Mouse (Mus musculus): ENCODE data around the gene Mroh2a.

The Mroh2a gene

GRCm38 (mm10) chr1:88296171-88296920, 69.6 kb downstream of the Mroh2a start:
- WGBS: 76% methylated on average over 4 of the region's 4 CpGs

- WGBS: 68% methylated on average over 7 of the region's 7 CpGs
These were observed 70.9 kb downstream of the Mroh2a start for GRCm38 (mm10) chr1:88297480-88298258.

- WGBS: 61% methylated on average over 4 of the region's 4 CpGs
These were observed 72.1 kb downstream of the Mroh2a start for GRCm38 (mm10) chr1:88298686-88299528.

GRCm38 (mm10) chr1:88299529-88299945, 72.8 kb downstream of the Mroh2a start:
- 83% methylated on average over 2 of the region's 2 CpGs for WGBS

- WGBS: 42% methylated on average over 5 of the region's 5 CpGs
These were observed 73.7 kb downstream of the Mroh2a start for GRCm38 (mm10) chr1:88300301-88301050.

- 71% methylated on average over 9 of the region's 9 CpGs for WGBS
These were observed 74.6 kb downstream of the Mroh2a start for GRCm38 (mm10) chr1:88301121-88302014.

GRCm38 (mm10) chr1:88302057-88302740, 75.4 kb downstream of the Mroh2a start:
- WGBS: 66% methylated on average over 14 of the region's 14 CpGs

GRCm38 (mm10) chr1:88303762-88304161, 77.0 kb downstream of the Mroh2a start:
- 60% methylated on average over 6 of the region's 6 CpGs for WGBS

- 57% methylated on average over 8 of the region's 8 CpGs for WGBS
These were observed 77.6 kb downstream of the Mroh2a start for GRCm38 (mm10) chr1:88304261-88304985.

GRCm38 (mm10) chr1:88305018-88305795, 78.4 kb downstream of the Mroh2a start:
- WGBS: 46% methylated on average over 6 of the region's 6 CpGs

GRCm38 (mm10) chr1:88306543-88306942, 79.8 kb downstream of the Mroh2a start:
- WGBS: 58% methylated on average over 1 of the region's 1 CpGs

GRCm38 (mm10) chr1:88307180-88307579, 80.4 kb downstream of the Mroh2a start:
- 64% methylated on average over 12 of the region's 12 CpGs for WGBS

- 52% methylated on average over 2 of the region's 2 CpGs for WGBS
These were observed 82.2 kb downstream of the Mroh2a start for GRCm38 (mm10) chr1:88309020-88309419.

GRCm38 (mm10) chr1:88309905-88310304, 83.1 kb downstream of the Mroh2a start:
- 50% methylated on average over 3 of the region's 3 CpGs for WGBS

- 63% methylated on average over 3 of the region's 3 CpGs for WGBS
These were observed 83.6 kb downstream of the Mroh2a start for GRCm38 (mm10) chr1:88310349-88310748.
